In genomic region chr3:157695128-157696075, GRCm38 (mm10) we compare ENCODE assay signal across 17 mouse cellular contexts.
DNase-seq lines count a peak whose midpoint lies in the region; ATAC-seq and TF ChIP-seq lines count a peak whose summit lies in the region.
"Had no signal": no experiment of that assay in that cellular context is flagged by ENCODE, and none has a peak within 500 bp of the region (broad histone marks: within the 10 kb centered on the region; RNA-seq: fewer than 3 reads in every experiment).

No protein-coding gene starts in this region.

- DNase-seq in adrenal gland, adult 2 months: peak; percentile 19
- DNase-seq in adrenal gland, postnatal 10 days: no peak
- DNase-seq in neural tube, embryonic 11.5 days (ENCODE audit: low spot score): no peak
- DNase-seq in neural tube, embryonic 10.5 days (ENCODE audit: extremely low spot score, low spot score): no peak
- peak; percentile 64 to 82 for DNase-seq in kidney, postnatal 25 days
- DNase-seq in cerebellum, adult 2 months: no peak
- no peak for DNase-seq in heart, adult 8-10 months (ENCODE audit: low spot score)
- no peak for DNase-seq in embryo, embryonic 10 days (ENCODE audit: low spot score)
- DNase-seq: cerebellum, adult 9-11 months; heart, postnatal 4 days; lung, postnatal 10 days; thymus, adult 18-20 months had no signal

- no peak overlapping the region for H3K27ac ChIP-seq in neural tube, embryonic 11.5 days (ENCODE audit: low read depth, low read length)
- H3K27ac ChIP-seq in cerebellum, adult 2 months (ENCODE audit: insufficient read depth, low read length): no peak overlapping the region
- H3K27ac ChIP-seq: embryonic facial prominence, embryonic 12.5 days; forebrain, embryonic 12.5 days; liver, embryonic 12.5 days had no signal

- H3K27me3 ChIP-seq in neural tube, embryonic 11.5 days (ENCODE audit: control insufficient read depth, insufficient read depth, low read length): no peaks in the 10 kb centered on the region
- H3K27me3 ChIP-seq in cerebellum, adult 2 months (ENCODE audit: control insufficient read depth, insufficient read depth, low read length): no peaks in the 10 kb centered on the region; the same call in 1 of the 2 replicates
- H3K27me3 ChIP-seq: embryonic facial prominence, embryonic 12.5 days; forebrain, embryonic 12.5 days; liver, embryonic 12.5 days had no signal

- H3K9me3 ChIP-seq in neural tube, embryonic 11.5 days (ENCODE audit: control insufficient read depth, low read length): no peaks in the 10 kb centered on the region
- H3K9me3 ChIP-seq: embryonic facial prominence, embryonic 12.5 days; forebrain, embryonic 12.5 days; liver, embryonic 12.5 days had no signal

- TF ChIP-seq CTCF in cerebellum, adult 2 months (IDR thresholded peaks at IDR 0.05; ENCODE audit: borderline replicate concordance, insufficient read depth, low read depth, low read length): no peak

- TF ChIP-seq POLR2A in cerebellum, adult 2 months (IDR thresholded peaks at IDR 0.05; ENCODE audit: borderline replicate concordance, insufficient read depth, low read length): no peak

- H3K36me3 ChIP-seq in neural tube, embryonic 11.5 days (ENCODE audit: control insufficient read depth, insufficient read depth, low read length): no peaks in the 10 kb centered on the region
- H3K36me3 ChIP-seq: embryonic facial prominence, embryonic 12.5 days; forebrain, embryonic 12.5 days; liver, embryonic 12.5 days had no signal

- H3K4me3 ChIP-seq in neural tube, embryonic 11.5 days (ENCODE audit: low read depth, low read length): no peak overlapping the region
- no peak overlapping the region for H3K4me3 ChIP-seq in cerebellum, adult 2 months (replicated peaks; ENCODE audit: insufficient read depth, low read depth, low read length)
- H3K4me3 ChIP-seq: embryonic facial prominence, embryonic 12.5 days; forebrain, embryonic 12.5 days; liver, embryonic 12.5 days; myocyte had no signal

- no peak overlapping the region for H3K9ac ChIP-seq in neural tube, embryonic 11.5 days (ENCODE audit: low read length)
- H3K9ac ChIP-seq: embryonic facial prominence, embryonic 12.5 days; forebrain, embryonic 12.5 days; liver, embryonic 12.5 days had no signal

- peak; percentile 55; the same call in 1 of the 2 replicates for ATAC-seq in neural tube, embryonic 11.5 days (ENCODE audit: insufficient read depth, low FRiP score, low TSS enrichment)
- ATAC-seq: liver, embryonic 12.5 days had no signal

- 86% methylated on average over 19 of the region's 19 CpGs for WGBS in neural tube, embryonic 11.5 days
- WGBS in cerebellum, adult 2 months: 84% methylated on average over 19 of the region's 19 CpGs

- no peaks in the 10 kb centered on the region for H3K4me1 ChIP-seq in neural tube, embryonic 11.5 days (ENCODE audit: control insufficient read depth, insufficient read depth, low read length)
- H3K4me1 ChIP-seq in cerebellum, adult 2 months (ENCODE audit: control insufficient read depth, insufficient read depth, low read length): no peaks in the 10 kb centered on the region
- H3K4me1 ChIP-seq: embryonic facial prominence, embryonic 12.5 days; forebrain, embryonic 12.5 days; liver, embryonic 12.5 days had no signal

- no peak overlapping the region for H3K4me2 ChIP-seq in neural tube, embryonic 11.5 days (ENCODE audit: low read depth)
- H3K4me2 ChIP-seq: embryonic facial prominence, embryonic 12.5 days; forebrain, embryonic 12.5 days; heart, embryonic 11.5 days; liver, embryonic 12.5 days had no signal

Comparison
In these comparisons a context has a peak if more than half of its experiments do, and no peak if none do; other contexts are left out.
1. DNase-seq: peak in adrenal gland, adult 2 months (single experiment) and kidney, postnatal 25 days (2 of 2); none in adrenal gland, postnatal 10 days (single experiment), neural tube, embryonic 11.5 days (single experiment), neural tube, embryonic 10.5 days (single experiment), cerebellum, adult 2 months (0 of 2), heart, adult 8-10 months (single experiment) and embryo, embryonic 10 days (single experiment).